Mouse (Mus musculus) bone marrow, adult 2 months (tissue): ENCODE results near the gene Ascc3.

Experiments
- CTCF ChIP-seq: fragments of 200-500 bp; IDR thresholded peaks from 2 replicates; pipeline ENCODE4 v1.5.1; 2011; ENCODE audit warnings: low read length, control low read depth; ENCODE audit not compliant: control insufficient read depth, insufficient read depth
- POLR2A ChIP-seq: fragments of 200-500 bp; IDR thresholded peaks from 2 replicates; pipeline ENCODE4 v1.6.1; 2011; ENCODE audit warnings: low read depth, mild to moderate bottlenecking, control low read depth, low read length, borderline replicate concordance; ENCODE audit not compliant: control insufficient read depth

GRCm38 (mm10) chr10:50882366-50882765 lies 289.9 kb downstream of the Ascc3 start:
- TF ChIP-seq POLR2A (no peak), CTCF (no peak)
